Mouse (Mus musculus): ENCODE measurements around the gene Hist1h4k. TPM values are rescaled to one million over a fixed set of nuclear protein-coding genes. Genes with fewer than 3 reads are reported as not detected.
A peak's percentile ranks its signal among the peaks of the same experiment; 100 is the strongest.
"Not testable (repeated sequence)": the region's sequence is repeated elsewhere in the genome, so short reads cannot be mapped to it uniquely, and the experiment has no call there.

Hist1h4k gene
- total RNA-seq, 2 experiments from 2014 or later, result 172 to 183 TPM

- DNase-seq, result peak; percentile 63
These were observed 4.1 kb upstream of the Hist1h4k start for GRCm38 (mm10) chr13:21754294-21755001.

- DNase-seq, result peak; percentile 46 to 62
These were observed 3.4 kb upstream of the Hist1h4k start, which contains the start of the genes Hist1h2ak and Hist1h2bn for GRCm38 (mm10) chr13:21753524-21754285. Gene Hist1h2ak, minus strand, starts transcription at chr13:21753827. Gene Hist1h2bn, plus strand, starts transcription at chr13:21754123.

- DNase-seq, result no peak
These were observed 2.8 kb upstream of the Hist1h4k start for GRCm38 (mm10) chr13:21753051-21753523.

- no peak for DNase-seq
These were observed 2.1 kb upstream of the Hist1h4k start for GRCm38 (mm10) chr13:21752356-21752755.

GRCm38 (mm10) chr13:21751827-21752226 lies 1.5 kb upstream of the Hist1h4k start:
- no peak for DNase-seq

- no peak for DNase-seq
These were observed 1.1 kb upstream of the Hist1h4k start for GRCm38 (mm10) chr13:21751417-21751816.

GRCm38 (mm10) chr13:21749387-21750158 lies 732 bp downstream of the Hist1h4k start:
- no peak for DNase-seq

- no peak for DNase-seq
These were observed 5.3 kb downstream of the Hist1h4k start for GRCm38 (mm10) chr13:21745006-21745405.

- peak; percentile 70 to 79 for DNase-seq
These were observed 15.2 kb downstream of the Hist1h4k start, which contains the start of gene Hist1h4j for GRCm38 (mm10) chr13:21734906-21735767. Gene Hist1h4j, plus strand, starts transcription at chr13:21735064.

- DNase-seq, result peak; percentile 69 to 83
These were observed 16.0 kb downstream of the Hist1h4k start for GRCm38 (mm10) chr13:21734010-21734905.

- no peak for DNase-seq
These were observed 16.8 kb downstream of the Hist1h4k start for GRCm38 (mm10) chr13:21733466-21733865.

GRCm38 (mm10) chr13:21729544-21729943 lies 20.8 kb downstream of the Hist1h4k start:
- DNase-seq, result no peak

- DNase-seq, result no peak
These were observed 22.2 kb downstream of the Hist1h4k start for GRCm38 (mm10) chr13:21727948-21728572.

GRCm38 (mm10) chr13:21722993-21723836 lies 27.1 kb downstream of the Hist1h4k start:
- no peak for DNase-seq

- DNase-seq, result peak in 1 of 2 experiments; percentile 16
These were observed 27.9 kb downstream of the Hist1h4k start for GRCm38 (mm10) chr13:21722373-21722925.

GRCm38 (mm10) chr13:21721757-21722372 lies 28.4 kb downstream of the Hist1h4k start, which contains the start of gene Hist1h2bm:
Gene Hist1h2bm, plus strand, starts transcription at chr13:21722044.
- DNase-seq, result peak; percentile 44 to 53

GRCm38 (mm10) chr13:21721107-21721756 lies 29.1 kb downstream of the Hist1h4k start:
- DNase-seq, result not testable (repeated sequence)

Measured in adrenal gland, postnatal 36 days (tissue).